Mouse (Mus musculus) c-Kit-negative CD71-positive TER-119-positive erythroid progenitor cells, embryonic 14.5 days (primary cell): ENCODE data around the gene Gm21750.
"Not testable (repeated sequence)": the region's sequence is repeated elsewhere in the genome, so short reads cannot be mapped to it uniquely, and the experiment has no call there.

Experiments used
- DNase-seq: peaks from one replicate; pipeline ENCODE4 v3.0.0-alpha.2; 2013; ENCODE audit warnings: low read depth, low spot score

The Gm21750 gene

GRCm38 (mm10) chr14:73660925-73661324, at the start of gene Gm21750:
Gene Gm21750 (plus strand): TSS chr14:73661225.
- not testable (repeated sequence) for DNase-seq

DNA sequence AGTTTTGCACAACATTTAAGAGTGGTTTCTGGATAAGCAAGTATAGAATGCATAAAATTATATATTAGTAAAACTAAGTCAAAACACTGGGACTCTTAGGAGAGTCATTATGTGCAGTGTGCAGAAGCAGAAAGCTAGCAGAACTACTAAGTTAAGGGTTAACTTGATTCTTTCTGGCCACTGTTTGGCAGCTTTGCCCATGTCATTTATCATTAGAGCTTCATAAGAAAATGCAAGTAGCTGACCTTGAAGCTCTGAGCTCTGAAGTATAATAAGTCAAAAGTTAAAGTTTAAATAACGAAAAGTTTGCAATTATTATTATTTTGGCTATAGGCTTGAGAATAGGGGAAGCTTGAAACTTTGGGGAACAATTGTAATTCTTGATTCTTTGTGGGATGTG, 46.1 kb upstream of the Gm21750 start:
- not testable (repeated sequence) for DNase-seq

GRCm38 (mm10) chr14:73620880-73621279, 40.1 kb upstream of the Gm21750 start:
- no peak for DNase-seq

DNA sequence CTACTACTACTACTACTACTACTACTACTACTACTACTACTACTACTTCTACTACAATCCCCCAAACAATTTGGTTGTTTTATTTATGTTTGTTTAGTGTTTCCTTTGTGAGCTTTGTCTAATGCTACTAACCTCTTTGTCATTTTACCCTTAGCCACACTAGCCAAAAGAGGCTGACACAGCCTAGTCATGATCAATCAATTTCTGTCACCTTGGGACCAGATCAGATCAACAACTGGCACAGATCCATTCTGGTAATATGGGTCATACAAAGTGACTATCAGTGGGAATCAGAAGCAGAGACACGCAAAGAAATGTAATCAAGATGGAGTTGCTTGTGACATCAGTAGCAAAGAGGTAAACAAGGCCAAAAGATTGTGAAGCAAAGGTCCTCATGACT, 38.0 kb upstream of the Gm21750 start:
- DNase-seq, result no peak

- DNase-seq, result no peak
Measured at GRCm38 (mm10) chr14:73625469-73625868, 35.6 kb upstream of the Gm21750 start.

DNA sequence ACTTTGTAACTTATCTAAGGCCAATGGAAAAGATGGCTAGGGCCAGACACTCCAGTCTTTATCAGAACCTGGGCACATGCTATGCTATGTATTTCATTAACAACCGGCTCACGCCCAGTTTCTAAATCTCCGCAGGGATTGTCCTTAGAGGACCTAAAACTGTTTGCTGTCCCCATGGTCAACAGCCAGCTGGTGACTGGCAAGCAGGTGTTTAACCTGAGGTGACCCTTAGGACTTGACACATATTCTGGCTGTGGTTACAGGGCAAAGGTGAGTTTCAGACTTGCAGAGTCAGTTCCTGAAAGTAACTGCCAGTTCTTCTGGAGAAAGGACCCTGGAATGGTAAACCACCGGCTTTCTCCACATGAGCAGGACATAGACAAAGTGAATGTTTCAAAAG, 29.5 kb upstream of the Gm21750 start:
- DNase-seq, result no peak

- no peak for DNase-seq
Measured at GRCm38 (mm10) chr14:73632648-73633263, 28.3 kb upstream of the Gm21750 start.

DNA sequence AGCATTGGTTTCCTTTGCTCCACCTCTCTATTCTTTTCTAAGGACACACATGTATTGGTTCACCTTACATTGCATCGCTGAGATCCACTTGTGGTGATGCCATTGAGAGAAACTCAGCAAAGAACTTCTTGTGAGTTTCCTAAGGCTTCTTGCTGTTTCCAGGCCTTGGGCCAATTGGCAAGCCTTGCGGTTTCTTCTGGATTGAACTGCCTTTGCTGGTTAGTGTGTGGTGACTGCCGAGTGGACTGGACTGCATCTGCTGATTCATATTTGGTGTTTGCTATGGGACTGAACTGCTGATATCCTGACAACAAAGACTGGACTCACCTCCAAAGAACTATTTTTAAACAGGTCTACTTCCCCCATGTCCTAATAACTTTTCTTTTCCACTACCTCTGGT, 26.7 kb upstream of the Gm21750 start:
- no peak for DNase-seq

DNA sequence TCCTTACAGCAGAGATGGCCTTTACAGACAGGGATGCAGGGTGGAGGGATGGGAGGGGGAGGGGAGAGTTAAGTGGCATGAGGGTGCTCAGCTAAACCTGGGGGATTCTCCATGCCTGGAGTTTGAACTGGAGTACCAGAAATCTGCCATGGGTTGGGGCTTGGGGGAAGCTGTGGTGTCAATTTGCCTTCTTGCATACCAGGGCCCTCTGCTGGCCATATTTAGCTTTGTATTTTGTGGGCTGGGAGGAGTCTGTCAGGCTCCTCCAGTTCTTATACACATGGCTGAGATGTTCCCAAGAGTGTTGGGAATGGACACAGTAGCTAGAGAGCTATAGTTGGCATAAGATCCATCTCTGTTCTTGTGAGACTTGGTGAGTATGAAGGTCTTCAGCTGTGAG, 23.6 kb upstream of the Gm21750 start:
- no peak for DNase-seq

DNA sequence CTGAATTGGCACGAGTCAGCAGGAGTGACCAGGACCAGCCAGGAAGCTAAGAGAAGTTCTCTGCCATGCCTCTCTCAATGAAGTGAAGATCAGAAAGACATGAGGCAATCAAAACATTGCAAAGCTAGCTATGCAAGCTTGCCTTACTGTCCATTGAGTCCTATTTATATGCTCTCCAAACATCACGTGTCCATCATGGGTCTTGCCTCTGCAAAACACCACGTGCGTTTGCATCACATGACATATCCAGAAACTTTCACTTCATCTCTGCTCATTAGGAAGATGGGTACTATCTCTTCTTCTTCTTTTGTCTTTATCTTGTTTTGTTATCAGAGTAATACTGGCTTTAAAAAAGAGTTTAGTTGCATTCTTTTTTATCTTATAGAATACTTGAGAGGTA, 10.8 kb upstream of the Gm21750 start:
- no peak for DNase-seq

DNA sequence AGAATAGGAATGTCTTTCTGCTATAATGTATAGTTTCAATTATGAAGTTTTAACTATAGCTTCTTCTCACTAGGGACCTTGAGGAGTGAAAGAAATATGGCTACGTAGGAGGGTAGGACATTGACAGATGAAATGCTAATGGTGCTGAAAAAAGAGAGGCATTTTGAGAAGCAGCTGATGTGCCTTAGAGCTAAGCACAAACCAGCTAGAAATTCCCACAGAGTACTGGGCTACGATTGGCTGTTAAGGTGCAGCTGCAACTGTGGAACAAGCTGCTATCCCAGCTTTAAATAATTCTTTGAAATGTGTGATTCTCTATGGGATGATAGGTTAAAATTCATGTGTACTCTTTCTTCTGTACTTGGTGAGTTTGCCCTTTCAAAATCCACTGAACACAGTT, 9.1 kb downstream of the Gm21750 start:
- DNase-seq, result no peak

- DNase-seq, result no peak
Measured at GRCm38 (mm10) chr14:73687726-73688125, 26.7 kb downstream of the Gm21750 start.

DNA sequence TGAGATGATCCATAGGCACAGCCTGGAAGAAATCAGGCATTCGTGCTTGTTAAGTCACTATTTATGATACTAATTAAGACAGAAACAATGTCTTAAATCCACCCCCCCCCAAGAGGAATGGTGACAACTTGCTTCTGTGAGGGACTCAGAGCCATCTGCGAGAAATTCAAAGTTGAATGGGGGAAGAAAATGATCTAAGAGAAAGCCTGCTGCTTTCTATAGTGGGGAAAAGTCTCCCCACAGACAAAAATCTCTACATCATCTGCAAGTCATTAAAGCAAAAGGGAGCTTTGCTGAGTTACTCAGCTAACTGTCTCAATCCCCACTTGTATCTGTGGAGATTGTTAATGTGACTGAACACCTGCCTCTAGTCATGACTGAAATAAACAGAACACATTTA, 27.4 kb downstream of the Gm21750 start:
- DNase-seq, result no peak

DNA sequence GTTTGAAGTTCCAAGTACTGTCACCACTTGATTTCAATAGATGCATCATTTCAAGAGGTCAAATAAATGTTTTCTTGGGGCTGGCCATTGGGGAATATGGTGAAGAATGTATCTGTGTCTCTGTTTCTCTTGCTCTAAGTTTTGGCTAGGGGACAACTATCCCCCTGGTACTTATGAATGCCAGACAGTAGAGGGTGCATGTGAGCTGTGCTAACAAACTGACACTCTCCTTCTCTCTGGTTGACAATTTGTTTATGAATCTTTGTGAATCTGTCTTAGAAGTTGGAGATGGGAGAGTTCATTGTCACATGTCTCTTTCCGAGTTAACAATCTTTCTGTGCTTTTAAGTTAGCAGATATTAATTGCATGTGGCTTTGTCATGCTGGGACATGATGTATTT, 39.2 kb downstream of the Gm21750 start:
- no peak for DNase-seq

GRCm38 (mm10) chr14:73709412-73710110, 48.5 kb downstream of the Gm21750 start:
- DNase-seq, result no peak
